In genomic region chr19:45020348-45020747, GRCm38 (mm10) we compare ENCODE assay signal across 9 mouse cellular contexts. TPM values are rescaled to one million over a fixed set of nuclear protein-coding genes. Genes with fewer than 3 reads are reported as not detected.
A peak's percentile ranks its signal among the peaks of the same experiment; 100 is the strongest.
DNase-seq lines count a peak whose midpoint lies in the region; ATAC-seq lines count a peak whose summit lies in the region.
"Had no signal": no experiment of that assay in that cellular context is flagged by ENCODE, and none has a peak within 500 bp of the region (broad histone marks: within the 10 kb centered on the region; RNA-seq: fewer than 3 reads in every experiment).

No protein-coding gene starts in this region.

- DNase-seq in 3T3-L1 (ENCODE audit: low read depth, low spot score), result peak; percentile 91
- peak; percentile 80 for DNase-seq in adrenal gland, postnatal 10 days
- no peak for DNase-seq in limb, embryonic 10.5 days (ENCODE audit: low spot score)
- peak; percentile 81 for DNase-seq in skeletal muscle tissue, adult 2 months (ENCODE audit: low read depth, low spot score)
- DNase-seq in left cerebral cortex, adult 8-10 months (ENCODE audit: low spot score in 2 of 2), result no peak
- no peak for DNase-seq in frontal cortex, postnatal 14 days (ENCODE audit: low spot score in 2 of 2)
- no peak for DNase-seq in urinary bladder, postnatal 10 days (ENCODE audit: low spot score)

- WGBS in heart, embryonic 13.5 days, result 54% methylated on average over 6 of the region's 6 CpGs
- WGBS in limb, embryonic 10.5 days, result 76% methylated on average over 6 of the region's 6 CpGs

- H3K9ac ChIP-seq in heart, embryonic 13.5 days, result peak overlapping the region; percentile 72

- H3K4me3 ChIP-seq in heart, embryonic 13.5 days, result peak overlapping the region; percentile 2; the same call in 1 of the 2 replicates
- H3K4me3 ChIP-seq in limb, embryonic 10.5 days, result peak overlapping the region; percentile 9

- H3K4me1 ChIP-seq in heart, embryonic 13.5 days, result peaks cover 51% of the 10 kb centered on the region
- H3K4me1 ChIP-seq in limb, embryonic 10.5 days, result peaks cover 61% of the 10 kb centered on the region

- no peaks in the 10 kb centered on the region for H3K27me3 ChIP-seq in heart, embryonic 13.5 days (replicated peaks)
- no peaks in the 10 kb centered on the region for H3K27me3 ChIP-seq in limb, embryonic 10.5 days (ENCODE audit: low read depth, poor library complexity, severe bottlenecking)

- H3K4me2 ChIP-seq in heart, embryonic 13.5 days, result peak overlapping the region; percentile 98

- no peak for ATAC-seq in heart, embryonic 13.5 days (ENCODE audit: extremely low read depth, insufficient number of reproducible peaks, low FRiP score, low TSS enrichment)

- no peak overlapping the region for H3K27ac ChIP-seq in heart, embryonic 13.5 days (replicated peaks)
- H3K27ac ChIP-seq in limb, embryonic 10.5 days, result 0 out of 2 replicates have a peak overlapping the region, but pooled peaks have one; percentile 31

- peaks cover 52% of the 10 kb centered on the region for H3K36me3 ChIP-seq in heart, embryonic 13.5 days
- H3K36me3 ChIP-seq in limb, embryonic 10.5 days, result peaks cover 58% of the 10 kb centered on the region

- no peaks in the 10 kb centered on the region for H3K9me3 ChIP-seq in heart, embryonic 13.5 days
- H3K9me3 ChIP-seq in limb, embryonic 10.5 days (replicated peaks), result no peaks in the 10 kb centered on the region

RNA-seq across cellular contexts. Expression of gene Lzts2, which starts 6.1 kb away (rescaled TPM):
- 10 to 100 TPM; 63.1 to 77.8 TPM for total RNA-seq in adrenal gland, postnatal 10 days (2021)
- polyA plus RNA-seq in heart, embryonic 13.5 days (2015; fragmentation: Nextera tagmentation; extraction: Ambion mirVana), result 39.3 and 39.9 TPM in 2 replicates
- 87.5 and 90.8 TPM in 2 replicates for polyA plus RNA-seq in limb, embryonic 10.5 days (2016; fragmentation: Nextera tagmentation; extraction: Ambion mirVana)
- 10 to 100 TPM; 40.8 to 44.6 (median 43.3) TPM for total RNA-seq in left cerebral cortex, adult 8-10 months (2022)

RNA-seq across cellular contexts. Expression of gene Mrpl43, which starts 14.1 kb away (rescaled TPM):
- total RNA-seq in adrenal gland, postnatal 10 days (2021), result 10 to 100 TPM; 50.0 to 58.3 TPM
- polyA plus RNA-seq in heart, embryonic 13.5 days (2015; fragmentation: Nextera tagmentation; extraction: Ambion mirVana), result 55.9 and 62.2 TPM in 2 replicates
- polyA plus RNA-seq in limb, embryonic 10.5 days (2016; fragmentation: Nextera tagmentation; extraction: Ambion mirVana), result 69.8 and 75.3 TPM in 2 replicates
- total RNA-seq in left cerebral cortex, adult 8-10 months (2022), result 10 to 100 TPM; 37.3 to 43.8 (median 39.8) TPM

RNA-seq across cellular contexts. Expression of gene Twnk, which starts 14.9 kb away (rescaled TPM):
- 10 to 100 TPM; 26.2 to 29.5 TPM for total RNA-seq in adrenal gland, postnatal 10 days (2021)
- polyA plus RNA-seq in heart, embryonic 13.5 days (2015; fragmentation: Nextera tagmentation; extraction: Ambion mirVana), result 16.3 and 16.7 TPM in 2 replicates
- 39.2 and 45.4 TPM in 2 replicates for polyA plus RNA-seq in limb, embryonic 10.5 days (2016; fragmentation: Nextera tagmentation; extraction: Ambion mirVana)
- total RNA-seq in left cerebral cortex, adult 8-10 months (2022), result 10 to 100 TPM; 13.2 to 15.1 (median 14.2) TPM

RNA-seq across cellular contexts. Expression of gene Pdzd7, which starts 25.2 kb away (rescaled TPM):
- under 1 TPM; 0.21 to 0.48 TPM for total RNA-seq in adrenal gland, postnatal 10 days (2021)
- polyA plus RNA-seq in heart, embryonic 13.5 days (2015; fragmentation: Nextera tagmentation; extraction: Ambion mirVana), result 0.15 TPM in 1 of 2 replicates, not detected in the other
- 0.20 and 0.28 TPM in 2 replicates for polyA plus RNA-seq in limb, embryonic 10.5 days (2016; fragmentation: Nextera tagmentation; extraction: Ambion mirVana)
- total RNA-seq in left cerebral cortex, adult 8-10 months (2022), result 1 to 10 TPM; 5.5 to 6.2 (median 5.7) TPM
- total RNA-seq: liver, adult 2 months had no signal

RNA-seq across cellular contexts. Expression of gene Sfxn3, which starts 27.0 kb away (rescaled TPM):
- 10 to 100 TPM; 39.3 to 51.5 TPM for total RNA-seq in adrenal gland, postnatal 10 days (2021)
- 17.6 and 19.6 TPM in 2 replicates for polyA plus RNA-seq in heart, embryonic 13.5 days (2015; fragmentation: Nextera tagmentation; extraction: Ambion mirVana)
- 4.6 and 8.4 TPM in 2 replicates for polyA plus RNA-seq in limb, embryonic 10.5 days (2016; fragmentation: Nextera tagmentation; extraction: Ambion mirVana)
- total RNA-seq in left cerebral cortex, adult 8-10 months (2022), result 100 to 1,000 TPM; 111 to 132 (median 121) TPM

Comparison
In these comparisons a context has a peak if more than half of its experiments do, and no peak if none do; other contexts are left out.
1. DNase-seq: peak in 3T3-L1 (single experiment), adrenal gland, postnatal 10 days (single experiment) and skeletal muscle tissue, adult 2 months (single experiment); none in limb, embryonic 10.5 days (single experiment), left cerebral cortex, adult 8-10 months (0 of 2), frontal cortex, postnatal 14 days (0 of 2) and urinary bladder, postnatal 10 days (single experiment).